Mouse (Mus musculus): ENCODE data around the gene Iffo1. TPM values are rescaled to one million over a fixed set of nuclear protein-coding genes. Genes with fewer than 3 reads are reported as not detected.

Gene Iffo1
- total and polyA plus RNA-seq, 3 experiments, result 96.1 to 96.9 TPM; not detected in 1

DNA sequence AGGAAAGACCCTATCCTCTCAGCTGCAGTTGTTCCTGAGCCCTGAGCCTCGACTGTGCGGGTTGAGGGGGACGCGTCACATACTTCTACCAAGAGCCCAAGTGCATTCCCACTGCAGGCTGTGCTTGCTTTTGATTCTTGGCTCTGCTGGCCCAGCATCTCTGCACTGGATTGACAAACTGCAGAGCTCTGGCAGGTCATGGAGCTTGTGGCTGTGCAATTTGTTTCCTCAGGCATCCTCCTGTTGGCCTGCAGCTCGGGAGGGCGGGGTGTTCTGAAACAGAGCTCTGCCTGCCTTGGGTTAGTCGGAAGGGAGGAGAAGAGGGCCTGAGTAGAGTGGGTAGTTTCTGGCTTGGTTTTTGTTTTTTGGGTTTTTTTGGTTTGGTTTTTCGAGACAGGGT lies 2.6 kb upstream of the Iffo1 start:
- no peak for TF ChIP-seq SMC3 (IDR thresholded peaks at IDR 0.05; ENCODE audit: low read depth, low read length)
- no peak for TF ChIP-seq RAD21 (IDR thresholded peaks at IDR 0.05; ENCODE audit: low read depth, low read length)
- no peak for TF ChIP-seq USF2 (IDR thresholded peaks at IDR 0.05; ENCODE audit: borderline replicate concordance in 1 of 2, insufficient read depth in 1 of 2, low read depth in 1 of 2, low read length in 2 of 2)
- no peak for TF ChIP-seq MXI1 (IDR thresholded peaks at IDR 0.05; ENCODE audit: low read depth, low read length)
- TF ChIP-seq TBP (IDR thresholded peaks at IDR 0.05; ENCODE audit: low read depth, low read length), result no peak
- TF ChIP-seq UBTF (IDR thresholded peaks at IDR 0.05; ENCODE audit: borderline replicate concordance, insufficient read depth, low read depth, low read length), result no peak
- TF ChIP-seq NRF1 (IDR thresholded peaks at IDR 0.05; ENCODE audit: insufficient read depth, low read depth, low read length, poor library complexity, severe bottlenecking), result no peak
- TF ChIP-seq ZMIZ1 (IDR thresholded peaks at IDR 0.05; ENCODE audit: low read depth, low read length), result no peak
- Histone ChIP-seq H3K4me3 (ENCODE audit: control insufficient read depth in 1 of 2, insufficient read depth in 1 of 2, low read depth in 2 of 2, low read length in 2 of 2) (no peak overlapping the region), H3K79me2 (ENCODE audit: control insufficient read depth, insufficient read depth, low read length, poor library complexity) (peaks cover 9% of the 10 kb centered on the region), H3K9me3 (replicated peaks; ENCODE audit: insufficient read depth, low read length) (no peaks in the 10 kb centered on the region), H3K27me3 (ENCODE audit: control insufficient read depth in 1 of 2, insufficient read depth in 2 of 2, low read length in 2 of 2) (no peaks in the 10 kb centered on the region), H3K9ac (ENCODE audit: control insufficient read depth, low read depth, low read length, poor library complexity, severe bottlenecking) (no peak overlapping the region), H3K36me3 (ENCODE audit: control insufficient read depth in 1 of 2, insufficient read depth in 2 of 2, low read length in 2 of 2) (peaks cover 0 to 5% of the 10 kb centered on the region in 2 experiments; a peak in 2 of 4 replicates), H3K4me1 (ENCODE audit: control insufficient read depth in 1 of 2, insufficient read depth in 2 of 2, low read length in 2 of 2) (0 out of 4 replicates have a peak, but pooled peaks cover 0 to 10% of the 10 kb centered on the region in 2 experiments), H3K27ac (ENCODE audit: control insufficient read depth, low read depth, low read length) (no peak overlapping the region)
- no peak for DNase-seq (ENCODE audit: low read depth, low spot score)

DNA sequence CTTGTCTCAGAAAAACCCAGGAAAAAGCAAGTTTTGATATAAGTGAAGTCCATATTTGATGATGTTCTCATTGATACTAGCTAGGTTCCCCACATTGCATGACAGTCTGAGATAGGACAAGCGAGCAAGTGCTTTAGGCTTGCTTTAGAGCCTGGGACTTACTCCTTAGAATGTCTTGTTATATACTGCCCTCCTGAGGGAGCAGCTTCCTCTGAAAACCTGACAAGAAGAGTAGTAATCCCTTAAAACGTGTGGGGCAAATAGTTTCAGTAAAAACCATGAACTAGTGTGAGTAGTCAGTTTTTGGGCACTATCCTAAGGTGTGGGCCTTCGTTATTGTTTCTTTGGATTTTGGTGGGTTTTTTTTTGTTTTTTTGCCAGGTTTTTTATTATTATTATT lies 1.9 kb upstream of the Iffo1 start:
- peak; percentile 61 for DNase-seq (ENCODE audit: low read depth, low spot score)
- no peaks in the 10 kb centered on the region for H3K9me3 ChIP-seq (replicated peaks; ENCODE audit: insufficient read depth, low read length)
- peaks cover 6% of the 10 kb centered on the region; the same call in 1 of the 2 replicates for H3K79me2 ChIP-seq (ENCODE audit: control insufficient read depth, insufficient read depth, low read length, poor library complexity)
- H3K4me1 ChIP-seq (ENCODE audit: control insufficient read depth in 1 of 2, insufficient read depth in 2 of 2, low read length in 2 of 2), result 0 out of 4 replicates have a peak, but pooled peaks cover 0 to 10% of the 10 kb centered on the region in 2 experiments
- no peak overlapping the region for H3K4me3 ChIP-seq (ENCODE audit: control insufficient read depth in 1 of 2, insufficient read depth in 1 of 2, low read depth in 2 of 2, low read length in 2 of 2)
- peaks cover 0 to 5% of the 10 kb centered on the region in 2 experiments; a peak in 2 of 4 replicates for H3K36me3 ChIP-seq (ENCODE audit: control insufficient read depth in 1 of 2, insufficient read depth in 2 of 2, low read length in 2 of 2)
- no peak overlapping the region for H3K9ac ChIP-seq (ENCODE audit: control insufficient read depth, low read depth, low read length, poor library complexity, severe bottlenecking)
- H3K27me3 ChIP-seq (ENCODE audit: control insufficient read depth in 1 of 2, insufficient read depth in 2 of 2, low read length in 2 of 2), result no peaks in the 10 kb centered on the region
- H3K27ac ChIP-seq (ENCODE audit: control insufficient read depth, low read depth, low read length), result no peak overlapping the region
- TF ChIP-seq CTCF (IDR thresholded peaks at IDR 0.05 in 2 of 3, conservative IDR thresholded peaks at IDR 0.05 in 1 of 3; ENCODE audit: control insufficient read depth in 1 of 3, insufficient read depth in 1 of 3, low read depth in 2 of 3, low read length in 3 of 3, poor library complexity in 1 of 3, severe bottlenecking in 1 of 3) (peak in 2 of 3 experiments; percentile 24 to 59; a peak in 3 of 6 replicates), EP300 (IDR thresholded peaks at IDR 0.05; ENCODE audit: low read depth in 1 of 2, low read length in 2 of 2) (no peak), ZNF384 (IDR thresholded peaks at IDR 0.05; ENCODE audit: low read depth, low read length) (no peak), MXI1 (IDR thresholded peaks at IDR 0.05; ENCODE audit: low read depth, low read length) (no peak), TBP (IDR thresholded peaks at IDR 0.05; ENCODE audit: low read depth, low read length) (no peak), BHLHE40 (IDR thresholded peaks at IDR 0.05; ENCODE audit: borderline replicate concordance, low read depth, low read length) (no peak), ETS1 (IDR thresholded peaks at IDR 0.05; ENCODE audit: low read depth, low read length) (no peak), POLR2AphosphoS5 (IDR thresholded peaks at IDR 0.05; ENCODE audit: borderline replicate concordance, low read depth, low read length) (no peak), UBTF (IDR thresholded peaks at IDR 0.05; ENCODE audit: borderline replicate concordance, insufficient read depth, low read depth, low read length) (no peak), POLR2AphosphoS2 (IDR thresholded peaks at IDR 0.05; ENCODE audit: low read length) (peak; percentile 34; the same call in 1 of the 2 replicates), MAX (IDR thresholded peaks at IDR 0.05; ENCODE audit: low read length) (no peak), KAT2A (conservative IDR thresholded peaks at IDR 0.05; ENCODE audit: low read depth, low read length) (no peak), POLR2A (IDR thresholded peaks at IDR 0.05; ENCODE audit: control insufficient read depth in 1 of 2, insufficient read depth in 1 of 2, low read depth in 1 of 2, low read length in 2 of 2, poor library complexity in 1 of 2) (0 out of 4 replicates have a peak, but pooled peaks of 1 of the 2 experiments have one; percentile 7), CHD1 (IDR thresholded peaks at IDR 0.05; ENCODE audit: low read depth, low read length) (no peak), TCF12 (IDR thresholded peaks at IDR 0.05; ENCODE audit: low read depth, low read length) (no peak), MAFK (IDR thresholded peaks at IDR 0.05; ENCODE audit: borderline replicate concordance, low read depth, low read length) (no peak), ZC3H11A (IDR thresholded peaks at IDR 0.05; ENCODE audit: low read depth, low read length) (peak; percentile 28; the same call in 1 of the 2 replicates), SIN3A (IDR thresholded peaks at IDR 0.05; ENCODE audit: low read length) (no peak), MAZ (IDR thresholded peaks at IDR 0.05; ENCODE audit: low read depth, low read length) (no peak), HCFC1 (IDR thresholded peaks at IDR 0.05; ENCODE audit: low read depth, low read length) (no peak), USF1 (IDR thresholded peaks at IDR 0.05; ENCODE audit: low read depth, low read length) (no peak), MYC (IDR thresholded peaks at IDR 0.05; ENCODE audit: low read depth, low read length) (no peak), ELF1 (IDR thresholded peaks at IDR 0.05; ENCODE audit: low read depth, low read length) (no peak), RAD21 (IDR thresholded peaks at IDR 0.05; ENCODE audit: low read depth, low read length) (peak; percentile 42), MYB (IDR thresholded peaks at IDR 0.05; ENCODE audit: low read depth, low read length) (no peak), NELFE (IDR thresholded peaks at IDR 0.05; ENCODE audit: low read depth, low read length) (no peak), GABPA (IDR thresholded peaks at IDR 0.05; ENCODE audit: low read depth, low read length) (no peak)

Data from MEL (cell line).